Mouse (Mus musculus) megakaryocyte, embryonic 14.5 days (primary cell): Measurements from ENCODE around the gene Cd200r3.

ENCODE experiments used
- FLI1 ChIP-seq: IDR thresholded peaks from 2 replicates; pipeline ENCODE4 v1.6.1; 2012; ENCODE audit warnings: low read length, inconsistent platforms, mixed read lengths
- GATA1 ChIP-seq: IDR thresholded peaks from 3 replicates; pipeline ENCODE4 v1.6.1; 2012; ENCODE audit warnings: mixed read lengths, low read length, inconsistent platforms, borderline replicate concordance

GRCm38 (mm10) chr16:44965890-44966289 is 22.4 kb downstream of the Cd200r3 start:
- no peak for TF ChIP-seq GATA1
- TF ChIP-seq FLI1: no peak
